Mouse (Mus musculus): ENCODE data around the gene 1810037I17Rik.
"Not testable (repeated sequence)": the region's sequence is repeated elsewhere in the genome, so short reads cannot be mapped to it uniquely, and the experiment has no call there.

The 1810037I17Rik gene

DNA sequence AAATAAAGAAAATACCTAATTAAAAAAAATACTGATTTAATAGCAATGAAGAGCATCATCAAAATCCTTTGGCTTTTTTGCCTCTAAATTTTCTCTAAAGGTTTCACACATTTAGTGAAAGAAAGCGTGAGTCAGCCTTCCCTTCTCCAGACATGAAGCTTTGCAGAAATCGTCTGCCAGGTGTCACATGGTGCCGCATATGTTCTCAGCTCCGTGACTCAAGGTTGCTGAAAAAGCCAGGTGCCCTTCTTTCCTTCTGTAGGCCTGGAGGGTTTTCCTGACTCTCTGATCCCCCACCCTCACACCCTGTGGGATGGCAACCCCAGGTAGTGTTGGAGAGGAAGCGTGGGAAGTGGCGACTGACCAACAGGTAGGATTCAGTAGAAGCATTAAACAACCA, 5.7 kb downstream of the 1810037I17Rik start:
- no peak for DNase-seq (ENCODE audit: inconsistent age in 2 of 2, low spot score in 1 of 2)

- no peak for DNase-seq (ENCODE audit: inconsistent age in 2 of 2, low spot score in 1 of 2)
Measured at GRCm38 (mm10) chr3:122932466-122932865, 8.5 kb downstream of the 1810037I17Rik start.

- not testable (repeated sequence) for DNase-seq (ENCODE audit: inconsistent age in 2 of 2, low spot score in 1 of 2)
Measured at GRCm38 (mm10) chr3:122937176-122937575, 13.2 kb downstream of the 1810037I17Rik start.

DNA sequence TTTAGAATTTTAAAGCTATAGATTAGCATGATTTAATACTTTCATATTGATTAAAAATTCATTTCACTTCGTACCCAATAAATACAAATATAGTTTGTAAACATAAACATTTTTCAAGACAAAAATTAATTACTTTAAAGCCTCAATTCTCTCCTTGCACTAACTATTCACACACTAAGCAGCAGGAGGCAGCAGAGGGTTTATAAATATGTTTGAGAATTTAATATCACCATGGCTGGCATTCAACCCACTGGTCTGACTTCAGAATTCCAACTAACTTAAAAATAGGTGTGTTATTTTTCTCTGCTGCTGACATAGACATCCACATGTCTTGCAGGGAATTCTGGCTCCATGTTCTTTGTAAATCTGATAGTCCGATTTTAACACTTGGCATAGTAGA, 15.2 kb downstream of the 1810037I17Rik start:
- DNase-seq (ENCODE audit: inconsistent age in 2 of 2, low spot score in 1 of 2) = peak in 1 of 2 experiments; percentile 68

DNA sequence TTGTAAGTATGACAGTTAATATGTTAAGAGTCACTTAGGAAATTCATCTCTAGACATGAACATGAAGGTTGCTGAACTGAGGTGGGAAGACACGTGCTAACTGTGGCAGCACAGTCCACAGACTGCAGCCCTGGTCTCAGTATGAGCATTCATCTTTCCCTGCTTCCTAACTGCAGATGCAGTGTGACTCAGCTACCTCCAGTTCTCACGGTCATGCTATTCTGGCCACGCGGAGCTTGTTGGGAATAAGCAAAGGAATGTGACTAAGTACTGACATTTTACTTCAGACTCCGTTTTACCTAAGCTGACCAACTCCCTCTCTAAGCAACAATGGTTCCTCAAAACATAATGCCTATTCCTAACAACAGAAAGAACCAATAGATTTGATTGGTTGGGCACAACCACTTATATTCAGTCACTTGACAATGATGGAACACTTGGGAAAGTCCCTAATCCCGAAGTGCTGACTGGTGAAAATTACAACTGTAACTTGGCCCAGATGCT, 19.4 kb downstream of the 1810037I17Rik start:
- DNase-seq (ENCODE audit: inconsistent age in 2 of 2, low spot score in 1 of 2) = peak; percentile 57 to 82

DNA sequence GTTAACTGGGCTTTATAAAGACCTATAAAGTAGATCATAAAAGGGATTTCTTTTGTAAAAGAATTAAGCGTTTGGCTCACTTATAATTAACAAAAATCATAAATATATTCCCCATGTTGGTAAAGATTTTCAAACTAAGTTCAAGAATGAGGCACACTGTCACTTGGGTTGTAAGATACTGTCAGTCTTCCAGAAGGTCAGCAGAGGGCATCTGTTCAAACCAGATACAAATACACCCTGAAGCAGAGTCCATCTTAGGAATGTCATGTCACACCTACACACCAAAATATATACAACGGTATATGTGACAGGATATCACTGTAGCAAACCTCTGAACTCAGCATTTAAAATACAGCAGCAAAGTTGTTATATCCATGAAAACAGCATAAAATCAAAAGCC, 26.1 kb downstream of the 1810037I17Rik start:
- no peak for DNase-seq (ENCODE audit: inconsistent age in 2 of 2, low spot score in 1 of 2)

DNA sequence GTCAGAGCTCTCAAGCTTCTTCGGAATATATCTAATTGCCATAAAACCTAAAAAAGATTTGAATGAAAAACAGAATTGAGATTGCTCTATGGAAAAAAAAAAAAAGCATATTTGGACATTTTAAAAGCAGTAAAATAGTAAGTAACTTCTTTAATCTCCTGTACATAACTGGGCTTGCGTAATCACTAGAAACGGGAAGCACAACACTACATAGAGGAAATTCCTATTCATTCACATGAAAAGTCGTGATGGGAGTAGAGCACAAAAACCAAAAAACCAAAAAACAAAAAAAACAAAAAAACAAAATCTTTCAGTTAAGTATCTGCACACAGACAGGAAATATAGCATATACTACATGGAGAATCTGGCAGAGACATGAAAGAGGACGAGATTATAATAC, 40.3 kb downstream of the 1810037I17Rik start:
- DNase-seq (ENCODE audit: inconsistent age in 2 of 2, low spot score in 1 of 2) = no peak

DNA sequence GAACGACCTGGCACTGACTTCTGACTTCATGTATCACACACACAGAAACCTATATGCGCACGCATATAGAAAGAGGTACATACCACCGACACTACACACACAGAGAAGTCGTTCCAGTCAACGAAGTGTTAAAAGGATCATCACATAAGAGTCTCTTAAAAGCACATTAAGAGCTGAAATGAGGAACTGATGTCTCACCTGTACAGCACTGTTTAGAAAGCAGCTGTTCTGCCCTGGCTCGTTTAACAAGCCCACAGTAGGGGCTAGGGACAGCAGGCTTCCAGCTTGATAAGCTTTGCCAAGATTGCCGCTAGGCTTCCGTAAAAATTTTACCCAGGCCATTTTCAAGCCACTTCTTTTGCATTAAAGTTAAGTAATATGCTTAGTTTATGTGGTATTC, 44.4 kb downstream of the 1810037I17Rik start:
- DNase-seq (ENCODE audit: inconsistent age in 2 of 2, low spot score in 1 of 2) = no peak

DNA sequence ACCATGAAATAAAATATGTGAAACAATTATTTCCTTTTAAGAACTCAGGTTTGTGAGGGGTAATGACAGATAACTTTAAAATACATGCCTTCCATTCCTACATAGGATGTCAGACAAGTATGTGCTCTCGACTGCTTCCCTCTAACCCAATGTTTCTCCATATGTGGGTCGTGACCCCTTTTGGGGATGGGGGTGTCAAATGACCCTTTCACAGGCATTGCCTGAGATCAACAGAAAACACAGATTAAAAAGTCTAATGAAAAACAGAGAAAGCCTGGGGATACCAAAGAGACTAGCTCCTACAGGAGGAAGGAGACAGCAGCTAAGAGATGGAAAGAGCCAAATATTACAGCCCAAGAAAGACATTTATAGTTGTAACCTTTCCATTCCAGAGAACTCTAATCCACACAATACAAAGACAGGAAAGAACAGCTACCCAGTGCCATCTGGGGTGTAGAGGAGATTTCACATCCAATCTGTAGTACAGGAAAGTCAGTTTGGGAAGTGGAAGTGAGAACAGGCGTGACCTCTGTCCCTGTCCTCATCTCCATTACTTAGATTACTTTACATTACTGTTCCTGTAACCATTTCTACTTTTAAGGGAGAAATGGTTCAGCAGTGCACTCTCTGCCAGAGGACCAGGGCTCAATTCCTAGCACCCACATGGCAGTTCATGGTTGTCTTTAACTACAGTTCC, 48.3 kb downstream of the 1810037I17Rik start:
- DNase-seq (ENCODE audit: inconsistent age in 2 of 2, low spot score in 1 of 2) = no peak

GRCm38 (mm10) chr3:122974833-122975232, 50.8 kb downstream of the 1810037I17Rik start:
- no peak for DNase-seq (ENCODE audit: inconsistent age in 2 of 2, low spot score in 1 of 2)

- DNase-seq (ENCODE audit: inconsistent age in 2 of 2, low spot score in 1 of 2) = no peak
Measured at GRCm38 (mm10) chr3:122975363-122975762, 51.4 kb downstream of the 1810037I17Rik start.

Measured in adrenal gland, adult (tissue).